ENCODE assay signal across 25 mouse cellular contexts in genomic region chr3:41160648-41161047, GRCm38 (mm10).
A peak's percentile ranks its signal among the peaks of the same experiment; 100 is the strongest.
DNase-seq lines count a peak whose midpoint lies in the region; ATAC-seq and TF ChIP-seq lines count a peak whose summit lies in the region.
"Had no signal": no experiment of that assay in that cellular context is flagged by ENCODE, and none has a peak within 500 bp of the region (broad histone marks: within the 10 kb centered on the region; RNA-seq: fewer than 3 reads in every experiment).

No protein-coding gene starts in this region.

- H3K27me3 ChIP-seq in kidney, postnatal 0 days (ENCODE audit: insufficient read depth, low read length): no peaks in the 10 kb centered on the region
- no peaks in the 10 kb centered on the region for H3K27me3 ChIP-seq in lung, embryonic 14.5 days (ENCODE audit: insufficient read depth, low read length)
- H3K27me3 ChIP-seq: heart, embryonic 15.5 days; neural tube, embryonic 13.5 days had no signal

- H3K9me3 ChIP-seq in kidney, postnatal 0 days (replicated peaks; ENCODE audit: low read length): no peaks in the 10 kb centered on the region
- H3K9me3 ChIP-seq in lung, embryonic 14.5 days (ENCODE audit: low read depth, low read length): no peaks in the 10 kb centered on the region
- H3K9me3 ChIP-seq: forebrain, embryonic 10.5 days; heart, embryonic 15.5 days; neural tube, embryonic 13.5 days had no signal

- peak; percentile 24; the same call in 1 of the 2 replicates for TF ChIP-seq CTCF in gastrocnemius, adult 2 months (IDR thresholded peaks at IDR 0.05)
- peak; percentile 22; the same call in 1 of the 2 replicates for TF ChIP-seq CTCF in kidney, postnatal 0 days (IDR thresholded peaks at IDR 0.05; ENCODE audit: low read depth)
- 0 out of 2 replicates have a peak, but pooled peaks have one; percentile 13 for TF ChIP-seq CTCF in lung, embryonic 14.5 days (IDR thresholded peaks at IDR 0.05; ENCODE audit: low read depth)

- H3K4me3 ChIP-seq in gastrocnemius, adult 2 months: no peak overlapping the region
- H3K4me3 ChIP-seq in kidney, postnatal 0 days (replicated peaks; ENCODE audit: low read depth, low read length): no peak overlapping the region
- no peak overlapping the region for H3K4me3 ChIP-seq in lung, embryonic 14.5 days (ENCODE audit: low read depth, low read length)
- H3K4me3 ChIP-seq: forebrain, embryonic 10.5 days; heart, embryonic 15.5 days; megakaryocyte, embryonic 14.5 days; myocyte; neural tube, embryonic 13.5 days had no signal

- no peak overlapping the region for H3K27ac ChIP-seq in gastrocnemius, adult 2 months
- H3K27ac ChIP-seq in kidney, postnatal 0 days: no peak overlapping the region
- no peak overlapping the region for H3K27ac ChIP-seq in lung, embryonic 14.5 days (ENCODE audit: low read depth)
- H3K27ac ChIP-seq: forebrain, embryonic 10.5 days; neural tube, embryonic 13.5 days had no signal

- no peak for DNase-seq in gastrocnemius, adult 2 months
- no peak for DNase-seq in gastrocnemius, postnatal 36 days
- no peak for DNase-seq in kidney, postnatal 0 days (ENCODE audit: low spot score)
- DNase-seq in kidney, adult 9 months: no peak
- DNase-seq in lung, embryonic 14.5 days: no peak
- DNase-seq in lung, postnatal 10 days: no peak
- peak; percentile 9 for DNase-seq in induced T-regulatory cell, adult 2 months (ENCODE audit: low read depth)
- DNase-seq in testis, postnatal 14 days (ENCODE audit: low spot score): no peak
- DNase-seq: adrenal gland, postnatal 10 days; cerebellum, adult 9-11 months; gastrocnemius, postnatal 14 days; heart, adult 18-20 months; kidney, adult 18-20 months; kidney, postnatal 25 days; lung, adult 2 months; lung, postnatal 36 days; midbrain, embryonic 14.5 days; thymus, postnatal 36 days had no signal

- H3K4me1 ChIP-seq in kidney, postnatal 0 days (replicated peaks; ENCODE audit: insufficient read depth, low read length): no peaks in the 10 kb centered on the region
- H3K4me1 ChIP-seq in lung, embryonic 14.5 days (ENCODE audit: insufficient read depth): no peaks in the 10 kb centered on the region
- H3K4me1 ChIP-seq: megakaryocyte, embryonic 14.5 days; neural tube, embryonic 13.5 days had no signal

- no peaks in the 10 kb centered on the region for H3K36me3 ChIP-seq in kidney, postnatal 0 days (ENCODE audit: insufficient read depth, low read length)
- no peaks in the 10 kb centered on the region for H3K36me3 ChIP-seq in lung, embryonic 14.5 days (ENCODE audit: insufficient read depth)
- H3K36me3 ChIP-seq: forebrain, embryonic 10.5 days; heart, embryonic 15.5 days; neural tube, embryonic 13.5 days had no signal

- H3K9ac ChIP-seq in kidney, postnatal 0 days (ENCODE audit: low read depth, low read length): no peak overlapping the region
- H3K9ac ChIP-seq in lung, embryonic 14.5 days: no peak overlapping the region
- H3K9ac ChIP-seq: heart, embryonic 15.5 days; neural tube, embryonic 13.5 days had no signal

- no peak for ATAC-seq in kidney, postnatal 0 days (replicated peaks; ENCODE audit: low FRiP score, low read depth)
- no peak for ATAC-seq in lung, embryonic 14.5 days (ENCODE audit: insufficient read depth)
- ATAC-seq: forebrain, embryonic 16.5 days; hindbrain, embryonic 16.5 days had no signal

- H3K4me2 ChIP-seq in kidney, postnatal 0 days (ENCODE audit: low read length): no peak overlapping the region
- no peak overlapping the region for H3K4me2 ChIP-seq in lung, embryonic 14.5 days
- H3K4me2 ChIP-seq: heart, embryonic 15.5 days; neural tube, embryonic 13.5 days had no signal

- intact Hi-C loops in gastrocnemius, adult 2 months (cut with DNase I): no loop called here
- intact Hi-C loops in gastrocnemius, postnatal 36 days (cut with DNase I): no loop called here
